Mouse (Mus musculus): ENCODE results near the gene Acot7.
A peak's percentile ranks its signal among the peaks of the same experiment; 100 is the strongest.

Acot7 gene

DNA sequence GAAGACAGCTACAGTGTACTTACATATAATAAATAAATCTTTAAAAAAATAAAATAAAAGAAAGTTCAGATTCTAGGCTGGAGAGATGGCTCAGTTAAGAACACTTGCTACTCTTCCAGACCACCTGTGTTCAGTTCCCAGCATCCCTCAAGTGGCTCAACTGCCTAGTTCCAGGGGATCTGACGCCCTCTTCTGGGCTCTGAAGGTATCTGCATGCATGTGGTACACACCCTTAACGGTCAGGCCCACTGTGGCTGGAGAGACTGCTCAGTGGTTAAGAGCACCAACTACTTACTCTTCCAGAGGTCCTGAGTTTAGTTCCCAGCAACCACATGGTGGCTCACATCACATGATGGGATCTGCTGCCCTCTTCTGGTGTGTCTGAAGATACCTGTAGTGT is 100.0 kb downstream of the Acot7 start:
- DNase-seq, result no peak

DNA sequence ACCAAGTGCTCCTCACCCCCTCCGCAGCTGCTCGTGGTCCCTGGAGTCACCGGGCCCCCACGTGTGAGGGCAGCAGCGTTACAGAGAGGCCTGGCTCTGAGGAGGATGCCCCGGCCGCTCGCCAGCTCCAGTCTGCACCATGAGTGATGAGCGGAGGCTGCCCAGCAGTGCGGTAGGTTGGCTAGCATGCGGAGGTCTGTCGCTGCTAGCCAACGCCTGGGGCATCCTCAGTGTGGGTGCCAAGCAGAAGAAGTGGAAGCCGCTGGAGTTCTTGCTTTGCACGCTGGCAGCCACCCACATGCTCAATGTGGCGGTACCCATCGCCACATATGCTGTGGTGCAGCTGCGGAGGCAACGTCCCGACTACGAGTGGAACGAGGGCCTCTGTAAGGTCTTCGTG is 101.1 kb downstream of the Acot7 start:
- peak; percentile 62 for DNase-seq

DNA sequence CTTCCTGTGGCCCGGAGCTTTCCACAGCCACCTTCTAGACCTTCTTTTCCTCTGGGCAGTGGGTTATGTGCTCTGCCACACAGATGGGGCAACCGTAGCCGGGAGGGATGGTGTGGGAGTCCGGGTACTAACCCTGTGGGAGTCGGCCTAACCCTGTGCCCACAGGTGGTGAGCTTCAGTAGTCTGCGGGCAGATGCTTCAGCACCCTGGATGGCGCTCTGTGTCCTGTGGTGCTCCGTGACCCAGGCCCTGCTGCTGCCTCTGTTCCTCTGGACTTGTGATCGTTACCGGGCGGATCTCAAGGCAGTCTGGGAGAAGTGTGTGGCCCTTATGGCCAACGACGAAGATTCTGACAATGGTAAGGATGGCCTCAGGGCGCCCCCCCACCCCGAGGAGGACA is 103.7 kb downstream of the Acot7 start:
- DNase-seq, result no peak

DNA sequence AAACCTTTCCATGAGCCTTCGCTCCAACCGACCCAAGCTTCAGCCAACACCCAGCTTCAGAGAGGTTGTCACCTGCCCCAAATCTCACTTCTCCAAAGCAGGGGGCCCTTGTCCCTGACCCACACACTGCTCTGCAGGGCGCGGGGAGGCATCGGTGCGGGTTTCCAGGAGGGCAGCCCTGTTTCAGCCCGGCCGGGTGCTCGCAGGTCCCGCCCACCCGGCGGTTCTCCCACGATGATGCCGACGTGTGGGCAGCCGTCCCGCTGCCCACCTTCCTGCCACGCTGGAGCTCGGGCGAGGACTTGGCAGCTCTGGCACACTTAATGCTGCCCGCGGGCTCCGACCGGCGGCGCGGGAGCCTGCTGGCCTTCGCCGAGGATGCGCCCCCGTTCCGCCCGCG is 104.8 kb downstream of the Acot7 start:
- peak; percentile 46 for DNase-seq

DNA sequence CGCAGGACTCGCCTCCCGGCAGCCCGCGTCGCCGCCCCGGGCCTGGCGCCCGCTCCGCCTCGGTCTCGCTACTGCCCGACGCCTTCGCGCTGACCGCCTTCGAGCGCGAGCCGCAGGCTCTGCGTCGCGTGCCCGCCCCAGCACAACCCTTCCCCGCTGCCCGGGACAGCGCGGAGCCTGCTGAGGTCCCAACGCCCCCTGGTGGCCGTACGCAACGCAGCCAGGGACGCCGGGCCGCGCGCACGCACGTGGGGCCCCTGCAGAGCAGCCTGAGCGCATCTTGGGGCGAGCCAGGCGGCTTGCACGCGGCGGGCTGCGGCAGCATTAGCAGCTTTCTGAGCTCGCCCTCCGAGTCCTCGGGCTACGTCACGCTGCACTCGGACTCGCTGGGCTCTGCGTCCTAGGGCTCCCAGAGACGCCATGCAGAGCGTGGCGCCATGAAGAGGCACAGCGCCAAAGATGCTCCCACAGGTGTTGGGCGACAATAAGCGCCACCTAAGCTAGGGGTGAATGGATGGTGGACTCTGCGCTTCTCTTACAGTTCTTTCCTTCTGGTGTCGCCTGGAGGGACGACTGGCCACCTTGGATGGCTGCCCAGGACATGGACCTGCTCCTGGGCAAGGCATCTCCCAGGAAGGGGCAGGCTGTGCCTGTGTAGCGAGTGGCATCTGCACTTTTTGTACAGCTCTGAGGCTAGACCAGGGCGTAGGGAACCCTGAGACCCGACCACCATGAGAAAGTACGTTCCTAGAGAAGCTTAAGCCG is 105.4 kb downstream of the Acot7 start:
- peak; percentile 84 for DNase-seq

DNA sequence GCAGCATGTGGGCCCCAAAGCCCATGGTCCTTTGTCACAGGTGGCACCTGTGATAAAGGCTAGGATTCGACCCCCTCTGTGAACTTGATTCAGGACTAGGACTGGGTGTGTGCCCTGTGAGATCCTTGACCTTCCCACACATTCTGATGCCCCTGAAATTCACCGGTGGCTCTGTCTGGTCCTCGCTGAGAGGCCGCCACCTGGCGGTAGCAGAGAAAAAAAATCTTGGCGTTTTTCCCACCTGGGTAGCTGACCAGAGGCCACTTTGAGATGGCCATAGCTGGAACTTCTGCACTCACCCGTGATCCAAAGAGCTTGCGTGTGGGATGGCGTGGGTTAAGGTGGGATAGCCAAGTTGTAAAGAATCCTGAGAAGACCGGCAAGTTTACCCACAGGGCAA is 107.6 kb downstream of the Acot7 start:
- peak; percentile 85 for DNase-seq

DNA sequence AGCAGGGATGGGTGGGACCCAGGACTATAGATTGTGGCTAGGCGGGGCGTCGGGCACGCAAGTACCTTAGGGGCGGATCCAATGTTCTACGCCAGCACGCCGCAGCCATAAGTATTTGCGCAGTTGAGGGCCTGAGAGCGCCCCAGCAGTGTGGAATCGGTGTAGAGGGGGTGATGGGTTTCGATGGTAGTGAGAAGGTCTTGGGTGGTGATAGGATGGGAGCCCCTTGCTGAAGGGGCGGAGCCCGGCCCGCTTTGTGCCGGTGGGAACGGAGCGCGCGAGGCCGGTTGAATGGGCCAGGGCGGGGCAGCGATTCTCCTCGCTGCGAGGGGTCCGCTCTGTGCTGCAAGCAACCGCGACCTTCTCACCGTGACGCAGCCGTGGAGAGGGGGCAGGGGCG is 108.2 kb downstream of the Acot7 start:
- peak; percentile 67 for DNase-seq

DNA sequence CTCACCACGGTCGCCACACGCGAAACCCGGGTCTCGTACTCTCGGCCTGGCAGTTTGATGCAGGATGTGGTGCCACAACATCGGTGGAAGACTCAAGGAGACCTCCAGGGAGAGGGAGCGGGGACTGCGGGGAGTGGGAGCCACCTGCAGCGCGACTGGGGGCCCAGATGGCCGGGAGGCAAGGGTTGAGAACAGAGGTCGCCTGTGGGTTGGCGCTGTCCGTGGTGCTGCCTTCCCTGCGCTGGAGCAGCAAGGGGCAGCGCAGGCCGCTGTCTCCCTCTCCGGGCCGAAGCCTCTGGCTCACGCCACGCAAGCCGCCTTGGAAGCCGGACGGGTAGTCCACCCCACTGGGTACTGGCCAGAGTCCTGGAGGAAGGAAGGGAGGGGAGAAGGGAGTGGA is 109.0 kb downstream of the Acot7 start:
- DNase-seq, result no peak

DNA sequence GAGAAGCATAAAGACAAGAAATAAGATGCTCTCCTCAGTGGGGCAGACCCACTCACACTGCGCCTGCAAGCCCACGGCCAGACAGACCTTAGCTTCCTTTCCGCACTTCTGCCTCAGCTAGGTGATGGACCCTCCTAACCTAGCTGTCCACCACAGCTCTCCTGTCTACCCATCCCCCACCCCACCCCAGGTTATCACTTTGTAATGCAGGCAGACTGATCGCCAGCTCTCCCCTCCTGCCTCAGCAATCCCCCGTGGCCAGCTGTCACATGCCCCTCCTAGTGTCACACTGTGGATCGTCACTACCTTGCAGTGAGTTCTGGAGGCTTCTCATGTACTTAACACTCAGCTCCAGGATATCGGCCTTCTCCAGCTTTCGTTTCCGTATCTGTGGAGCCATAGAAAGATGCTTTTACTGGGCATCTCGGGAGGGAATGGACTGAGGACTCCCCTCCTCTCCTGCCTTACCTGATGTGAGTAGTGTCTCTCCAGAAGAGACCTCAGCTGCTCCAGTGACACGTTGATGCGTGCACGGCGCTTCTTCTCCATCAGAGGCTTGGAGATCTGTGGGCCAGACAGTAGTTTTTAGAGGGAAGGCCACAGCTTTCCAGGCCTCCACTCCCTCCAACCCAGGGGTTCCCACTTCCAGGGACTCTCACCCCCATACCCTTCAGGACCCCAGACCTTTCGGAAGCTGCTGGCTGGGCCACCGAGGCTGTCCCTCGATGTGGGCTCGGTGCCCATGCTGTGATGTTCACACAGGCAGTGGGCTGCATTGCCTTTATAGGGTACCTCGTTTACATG is 109.6 kb downstream of the Acot7 start:
- DNase-seq, result no peak

DNA sequence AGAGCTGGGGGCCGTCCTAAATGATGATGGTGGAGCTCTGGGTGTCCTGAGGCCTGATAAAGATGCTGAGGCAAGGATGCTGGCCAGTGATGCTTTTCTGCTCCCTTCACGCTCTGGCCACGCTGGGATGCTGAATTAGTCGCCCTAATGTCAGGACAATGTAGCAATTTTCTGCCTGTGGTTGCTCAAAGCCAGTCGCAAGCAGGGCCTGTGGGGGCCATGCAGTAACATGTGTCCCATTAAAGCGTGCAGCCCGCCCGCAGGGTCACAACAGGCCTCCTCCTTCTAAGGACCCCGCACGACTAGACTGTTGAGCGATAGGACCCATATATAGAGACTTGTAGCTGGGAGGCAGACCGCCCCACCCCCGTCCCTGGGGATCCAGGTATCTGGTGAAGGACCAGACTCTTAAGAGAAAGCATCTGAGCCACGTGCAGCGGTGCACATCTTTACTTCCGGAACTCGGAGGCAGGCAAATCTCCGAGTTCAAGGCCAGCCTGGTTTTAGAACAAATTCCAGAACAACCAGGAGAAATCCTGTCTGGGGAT is 110.5 kb downstream of the Acot7 start:
- DNase-seq, result no peak

DNA sequence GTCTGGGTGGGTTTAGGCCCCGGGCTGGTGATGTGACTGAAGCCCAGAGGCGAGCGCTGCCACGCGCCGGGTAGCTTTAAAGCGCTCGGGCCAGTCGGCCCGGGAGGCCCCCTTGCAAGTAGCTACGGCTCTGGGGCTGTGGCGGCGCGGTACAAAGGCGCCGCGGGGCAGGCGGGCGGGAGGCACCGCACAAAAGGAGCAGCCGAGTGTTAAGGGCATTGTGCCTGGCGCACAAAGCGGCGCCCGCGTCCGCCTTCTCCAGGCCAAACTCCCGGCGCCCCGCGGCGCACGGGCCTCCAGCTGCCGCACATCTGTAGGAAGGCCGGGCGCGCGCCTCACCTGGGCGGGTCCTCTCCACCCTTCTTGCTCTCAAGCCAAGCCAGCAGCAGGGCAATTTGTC is 112.5 kb downstream of the Acot7 start:
- no peak for DNase-seq

DNA sequence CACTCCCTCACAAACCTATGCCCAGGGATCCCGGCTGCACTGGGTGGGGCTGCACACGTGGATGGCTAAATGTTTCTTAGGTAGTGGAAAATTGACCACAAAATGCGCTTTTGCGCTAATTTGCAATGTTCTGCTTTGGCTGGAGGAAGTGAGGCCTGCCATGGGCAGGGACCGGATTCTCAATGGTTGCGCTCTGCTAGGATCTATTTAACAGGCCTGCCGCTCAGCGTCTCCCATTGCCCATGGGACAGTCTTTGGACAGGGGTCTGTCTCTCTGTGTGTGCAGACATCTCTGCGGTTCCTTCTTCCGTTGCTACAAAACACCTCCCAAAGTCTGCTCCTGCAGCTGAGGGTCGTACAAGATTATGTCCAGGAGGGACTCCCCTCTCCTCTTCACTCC is 113.1 kb downstream of the Acot7 start:
- no peak for DNase-seq

DNA sequence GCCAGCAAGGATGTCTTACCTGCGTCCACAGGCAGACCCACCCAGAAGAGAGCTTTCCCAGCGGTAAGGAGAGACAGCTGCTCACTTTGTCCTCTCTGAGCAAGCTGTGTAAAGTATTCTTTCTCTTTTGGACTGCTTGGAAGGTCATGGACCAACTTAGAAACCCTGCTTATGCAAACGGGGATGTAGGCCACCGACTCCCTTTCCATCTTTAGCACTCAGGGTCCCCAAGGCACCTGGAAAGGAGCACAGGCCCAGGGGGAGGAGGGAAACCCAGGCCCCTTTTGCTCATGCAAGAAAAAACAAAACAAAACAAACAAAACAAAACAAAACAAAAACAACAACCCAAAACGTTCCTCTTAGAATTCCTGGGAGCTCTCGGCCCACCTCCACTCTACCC is 113.6 kb downstream of the Acot7 start, which contains the start of gene Hes3:
Gene Hes3, minus strand, starts transcription at position 101 of the 400 bp plus-strand sequence.
- no peak for DNase-seq

DNA sequence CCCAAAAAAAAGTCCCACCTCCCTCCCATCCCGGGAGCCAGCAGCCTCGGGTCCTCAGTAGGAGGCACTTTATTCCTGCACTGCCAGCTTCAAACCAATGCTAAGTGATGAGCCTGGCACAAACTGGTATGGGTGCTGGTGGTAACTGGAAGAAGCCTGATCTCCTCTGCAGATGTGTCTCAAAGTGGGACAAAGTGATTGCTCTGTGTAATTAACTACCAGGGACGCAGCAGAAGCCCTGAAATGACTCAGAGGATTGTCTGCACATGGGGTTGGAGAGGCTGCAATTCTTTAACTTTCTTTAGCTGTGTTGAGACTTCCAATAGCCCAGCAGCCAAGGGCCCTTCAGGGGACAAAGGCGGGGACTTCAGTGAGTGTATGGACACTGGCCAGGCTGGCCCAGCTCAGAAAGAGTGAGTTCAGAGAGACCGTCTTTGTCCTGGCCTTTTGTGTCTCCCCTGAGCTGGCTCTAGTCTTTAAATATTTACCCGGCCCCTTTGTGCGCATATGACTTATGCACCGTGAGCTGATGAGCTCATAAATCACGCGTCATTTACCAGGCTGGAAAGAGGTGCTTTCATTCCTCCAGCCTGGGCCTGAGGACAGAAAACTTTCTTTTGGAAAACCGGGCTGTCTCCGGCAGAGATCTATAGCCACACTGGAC is 114.3 kb downstream of the Acot7 start:
- DNase-seq, result no peak

DNA sequence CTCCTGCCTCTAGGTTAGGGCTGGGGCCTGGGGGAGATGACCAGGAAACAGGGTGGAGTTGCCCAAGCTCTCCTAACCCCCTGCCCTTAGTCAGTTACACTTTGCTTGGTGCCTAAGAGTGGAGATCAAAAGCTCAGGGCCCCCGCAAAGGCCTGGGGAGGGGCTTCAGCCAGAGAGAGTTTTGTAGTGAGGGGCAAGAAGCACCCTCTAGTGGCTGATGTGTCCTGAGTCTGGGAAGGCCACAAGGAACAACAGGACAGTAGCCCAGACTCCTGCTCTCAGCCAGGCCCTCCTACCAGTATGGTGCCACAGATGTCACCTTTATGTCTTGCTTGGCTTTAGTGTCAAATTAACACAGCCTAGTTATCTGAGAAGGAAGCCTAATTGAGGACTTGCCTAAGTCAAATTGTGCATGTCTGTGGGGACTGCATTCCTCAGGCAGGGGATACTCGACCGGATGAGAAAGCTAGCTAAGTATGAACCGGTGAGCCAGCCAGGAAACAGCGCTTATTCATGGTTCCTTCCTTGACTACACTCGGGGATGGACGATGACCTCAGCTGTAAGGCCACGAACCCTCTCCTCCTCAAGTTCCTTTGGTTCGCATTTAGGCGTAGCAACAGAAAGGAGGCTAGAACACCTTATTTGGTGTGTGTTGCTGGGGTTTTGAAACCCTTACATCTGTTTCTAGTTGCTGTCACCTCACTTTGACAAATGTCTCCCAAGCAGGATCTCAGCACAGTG is 116.4 kb downstream of the Acot7 start:
- peak; percentile 20 for DNase-seq

DNA sequence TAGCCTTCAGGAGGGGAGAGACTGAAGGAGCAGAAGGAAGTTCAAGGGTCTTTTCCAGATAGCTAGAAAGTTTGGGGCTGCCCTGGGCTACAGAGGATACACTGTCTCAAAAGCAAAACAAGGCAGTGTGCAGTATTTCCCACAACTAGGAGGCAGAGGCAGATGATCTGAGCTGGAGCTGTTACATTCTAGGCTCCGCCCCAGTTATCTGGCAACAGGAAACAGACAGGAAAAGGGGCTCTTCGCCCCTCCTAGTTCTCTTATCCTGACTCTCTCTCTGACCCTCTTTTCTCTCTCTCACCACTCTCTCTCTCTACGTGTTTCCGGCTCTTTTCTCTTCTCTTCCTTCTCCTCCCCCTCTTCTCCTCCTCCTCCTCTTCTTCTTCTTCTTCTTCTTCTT is 118.0 kb downstream of the Acot7 start:
- DNase-seq, result no peak

DNA sequence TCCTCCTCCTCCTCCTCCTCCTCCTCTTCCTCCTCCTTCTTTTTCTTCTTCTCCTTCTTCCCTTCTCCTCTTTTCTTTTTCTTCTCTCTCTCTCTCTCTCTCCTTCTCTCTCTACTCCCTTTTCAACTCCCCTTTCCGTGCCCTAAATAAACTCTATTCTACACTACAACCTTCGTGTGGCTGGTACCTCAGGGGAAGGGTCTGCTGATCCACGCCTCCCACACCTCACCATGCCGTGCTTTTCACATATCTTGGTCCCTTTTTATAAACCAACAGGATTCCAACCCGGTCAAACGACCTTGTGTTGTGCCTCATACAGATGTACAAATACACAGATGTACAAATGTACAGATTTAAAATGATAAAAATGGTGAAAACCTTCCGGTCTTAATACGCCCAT is 118.4 kb downstream of the Acot7 start:
- DNase-seq, result no peak

DNA sequence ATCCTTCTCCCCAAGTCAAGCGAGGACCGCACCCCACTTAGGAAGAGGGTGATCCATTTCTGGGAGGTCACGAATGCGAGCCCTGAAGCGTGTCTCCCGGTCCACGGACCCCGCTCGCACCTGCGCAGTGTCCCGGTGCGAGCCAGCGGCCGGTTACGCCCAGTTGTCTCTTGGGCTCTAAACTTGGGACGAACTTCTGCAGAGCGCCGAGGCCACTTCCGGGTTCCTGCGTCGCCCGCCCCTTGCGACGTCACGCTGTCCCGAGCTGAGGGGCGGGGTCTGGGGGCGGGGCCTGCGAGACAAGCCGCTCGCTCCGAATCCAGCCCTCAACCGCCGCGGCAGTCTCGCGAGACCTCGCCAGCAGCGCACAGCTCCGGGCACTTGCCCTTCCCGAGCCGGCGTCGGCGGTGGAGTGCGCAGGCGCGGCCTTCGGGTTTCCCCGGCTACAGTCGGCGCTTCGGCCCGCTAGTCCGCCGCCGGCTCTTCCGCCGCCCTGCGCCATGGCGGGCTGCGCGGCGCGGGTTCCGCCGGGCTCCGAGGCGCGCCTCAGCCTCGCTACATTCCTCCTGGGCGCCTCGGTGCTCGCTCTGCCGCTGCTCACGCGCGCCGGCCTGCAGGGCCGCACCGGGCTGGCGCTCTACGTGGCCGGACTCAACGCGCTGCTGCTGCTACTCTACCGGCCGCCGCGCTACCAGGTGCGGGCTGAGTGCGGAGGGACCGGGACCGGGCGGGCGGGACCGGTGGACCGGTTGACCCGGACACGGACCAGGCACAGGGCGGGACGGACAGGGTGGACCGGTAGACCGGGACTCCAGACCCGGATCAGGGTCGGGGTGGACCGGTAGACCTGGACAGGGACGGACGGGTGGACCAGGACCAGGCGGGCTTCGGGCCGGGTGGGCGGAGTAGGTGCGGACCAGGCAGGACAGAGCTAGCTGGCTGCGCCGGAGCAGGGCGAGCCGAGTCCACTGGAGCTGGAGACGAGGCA is 119.2 kb downstream of the Acot7 start, which contains the start of gene Icmt:
Gene Icmt, plus strand, starts transcription at position 354 of the 988 bp plus-strand sequence.
- DNase-seq, result peak; percentile 99

DNA sequence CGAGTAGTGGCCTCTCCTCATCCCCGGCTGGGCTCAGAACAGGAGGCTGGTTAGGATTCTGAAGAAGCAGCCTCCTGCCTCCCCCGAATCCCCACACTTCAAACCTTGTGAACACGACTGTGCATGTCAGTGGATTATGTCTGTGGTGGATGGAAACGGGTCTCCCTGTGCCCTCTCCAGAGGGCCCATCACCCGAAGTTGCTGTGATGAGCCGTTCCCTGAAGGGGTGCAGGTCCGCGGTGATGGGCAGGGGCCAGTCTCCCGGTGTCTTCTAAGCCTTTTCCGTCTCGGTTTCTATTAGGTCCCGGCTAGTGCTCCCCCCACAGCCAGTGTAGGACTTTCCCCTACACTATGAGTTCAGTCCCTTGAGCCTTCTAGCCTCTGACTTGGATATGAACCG is 120.9 kb downstream of the Acot7 start:
- DNase-seq, result no peak

DNA sequence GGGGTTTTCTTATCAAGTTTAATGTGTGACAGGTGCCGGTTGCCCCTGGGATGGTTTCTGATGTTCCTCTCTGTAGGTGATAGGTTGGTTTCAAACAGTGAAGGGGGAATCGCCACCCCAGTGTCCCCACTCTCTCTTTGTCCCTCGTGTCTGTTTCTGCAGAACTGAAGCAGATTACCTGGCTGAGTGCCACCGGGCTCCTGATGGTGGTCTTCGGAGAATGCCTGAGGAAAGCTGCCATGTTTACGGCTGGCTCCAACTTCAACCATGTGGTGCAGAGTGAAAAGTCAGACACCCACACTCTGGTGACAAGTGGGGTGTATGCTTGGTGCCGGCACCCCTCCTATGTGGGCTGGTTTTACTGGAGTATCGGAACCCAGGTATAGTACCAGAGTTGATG is 122.4 kb downstream of the Acot7 start:
- DNase-seq, result no peak

DNA sequence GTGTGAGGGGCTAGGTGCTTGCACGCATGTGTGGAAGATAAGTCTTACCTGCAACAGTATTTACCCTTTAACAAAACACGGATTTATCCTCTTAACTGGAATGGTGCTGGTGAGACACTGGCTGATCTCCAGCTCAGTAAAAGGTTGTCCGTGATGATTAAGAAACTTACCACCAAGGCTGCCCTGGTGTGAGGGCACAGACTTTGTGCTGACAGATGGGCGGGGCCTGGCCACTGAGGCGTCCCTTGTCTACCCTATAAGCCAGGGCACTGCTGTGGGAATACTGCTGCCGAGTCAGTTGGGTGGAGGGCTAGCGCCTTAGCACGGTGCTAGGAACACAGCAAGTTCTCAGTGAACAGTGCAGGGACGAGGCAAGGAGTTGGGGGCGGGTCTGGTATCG is 124.1 kb downstream of the Acot7 start:
- no peak for DNase-seq
